Mouse (Mus musculus) liver, embryonic 15.5 days (tissue): ENCODE results near the gene Tgfbr3. TPM values are rescaled to one million over a fixed set of nuclear protein-coding genes. Genes with fewer than 3 reads are reported as not detected.

Experiments
- polyA plus RNA-seq: library from polyadenylated mRNA; unstranded; fragments of >200 nt; fragmentation: Nextera tagmentation; extraction: Ambion mirVana; gene quantifications from 2 replicates; pipeline ENCODE4 v1.2.1, GENCODE M21; 2015

The Tgfbr3 gene
- polyA plus RNA-seq, 1 experiment from 2014 or later, result 6.0 TPM

Other genes starting within 250 kb of the Tgfbr3 start
- gene Brdt, start 41.5 kb upstream of the Tgfbr3 start, polyA plus RNA-seq, result 0.15 and 0.23 TPM in 2 replicates
- 0.09 TPM in 2 replicates for gene Ephx4, start 113.1 kb upstream of the Tgfbr3 start, polyA plus RNA-seq
- not detected in 2 replicates for gene Lpcat2b, start 141.9 kb upstream of the Tgfbr3 start, polyA plus RNA-seq
- gene Btbd8, start 148.4 kb upstream of the Tgfbr3 start, polyA plus RNA-seq, result 1.2 and 1.4 TPM in 2 replicates
- gene Gm42669, start 218.0 kb upstream of the Tgfbr3 start, polyA plus RNA-seq, result 0.05 TPM in 1 of 2 replicates, not detected in the other
- gene 1700028K03Rik, start 245.1 kb upstream of the Tgfbr3 start, polyA plus RNA-seq, result 0.02 TPM in 1 of 2 replicates, not detected in the other